Mouse (Mus musculus) regulatory T cell (primary cell): ENCODE data around the gene Gnaz.
"Not testable (repeated sequence)": the region's sequence is repeated elsewhere in the genome, so short reads cannot be mapped to it uniquely, and the experiment has no call there.

Experiments
- in situ Hi-C: fragments of 300-600 bp; cut with MboI, MseI; formaldehyde crosslinking; loops from one replicate; pipeline ENCODE4 v1.15.1; 2025; ENCODE audit warnings: high pct_unique_total_duplicates

Gnaz gene

GRCm38 (mm10) chr10:75028743-75029142 is 61.8 kb downstream of the Gnaz start:
- in situ Hi-C loops = no loop called here

- in situ Hi-C loops = no loop called here
Measured at GRCm38 (mm10) chr10:75029677-75030076, 62.7 kb downstream of the Gnaz start.

DNA sequence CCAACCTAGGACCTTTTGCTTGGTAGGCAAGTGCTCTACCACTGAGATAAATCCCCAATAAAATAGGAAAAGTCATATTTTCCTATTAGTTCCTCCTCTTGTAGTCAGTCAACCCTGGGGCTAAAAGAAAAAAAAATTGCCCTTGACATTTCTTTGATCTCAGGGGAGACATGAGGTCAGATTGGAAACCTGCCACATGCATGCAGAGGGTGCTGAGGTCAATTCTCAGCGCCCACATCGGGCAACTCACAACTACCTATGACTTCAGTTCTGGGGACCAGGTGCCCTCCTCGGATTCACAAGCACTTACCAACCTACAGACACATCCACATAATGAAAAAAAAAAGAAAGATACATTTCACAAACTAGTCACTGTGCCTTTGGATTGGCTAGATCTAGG is 63.3 kb downstream of the Gnaz start:
- in situ Hi-C loops = no loop called here

- in situ Hi-C loops = no loop called here
Measured at GRCm38 (mm10) chr10:75031345-75032114, 64.6 kb downstream of the Gnaz start.

DNA sequence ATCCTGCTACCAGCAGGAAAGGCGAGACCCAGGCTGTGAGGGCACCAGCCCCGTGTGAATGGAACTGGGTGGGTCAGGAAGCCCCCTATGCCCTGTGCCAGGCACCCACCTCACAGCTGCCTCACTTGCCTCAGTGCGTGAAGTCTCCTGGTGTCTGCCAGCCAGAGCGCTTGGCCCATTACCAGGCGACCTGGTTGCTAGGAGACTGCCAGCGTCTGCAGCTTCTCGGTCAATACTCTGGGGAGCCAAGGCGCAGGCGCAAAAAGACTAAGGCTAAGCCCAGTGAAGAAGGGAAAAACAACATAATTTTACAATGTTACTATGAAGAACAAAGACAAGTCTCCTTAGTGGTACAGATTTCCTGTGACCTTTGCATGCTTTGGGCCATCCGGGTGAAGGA is 65.4 kb downstream of the Gnaz start, which contains the start of gene Rsph14:
TSS of gene Rsph14 (minus strand) at position 192 of the 400 bp plus-strand sequence.
- in situ Hi-C loops = no loop called here

DNA sequence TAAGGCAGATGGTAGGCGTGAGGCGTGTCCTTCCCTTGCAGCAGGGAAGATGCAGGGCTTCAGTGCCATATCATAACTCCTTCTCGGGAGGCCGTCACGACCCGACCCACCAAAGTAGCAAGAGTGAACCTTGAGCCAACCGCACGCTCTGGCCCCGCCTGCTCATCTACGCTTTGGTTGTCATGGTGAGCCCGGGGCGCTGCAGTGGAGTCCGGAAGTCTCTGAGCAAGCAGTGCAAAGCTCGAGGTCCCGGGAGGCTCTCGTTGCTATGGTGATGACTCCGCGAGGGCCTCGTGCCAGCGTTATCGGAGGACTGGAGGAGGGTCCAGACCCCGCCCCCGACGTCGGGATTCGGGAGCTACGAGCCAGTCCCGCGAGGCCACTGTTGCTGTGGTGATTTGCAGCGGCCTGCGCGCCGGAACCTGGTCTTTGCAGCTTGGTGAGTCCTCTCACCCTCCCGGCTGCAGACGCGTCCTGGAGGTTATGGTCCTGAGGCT is 70.0 kb downstream of the Gnaz start, which contains the start of gene Rab36:
TSS of gene Rab36 (plus strand) at position 176 of the 497 bp plus-strand sequence.
- in situ Hi-C loops = no loop called here

GRCm38 (mm10) chr10:75042060-75042459 is 75.1 kb downstream of the Gnaz start:
- in situ Hi-C loops = not testable (repeated sequence)

- in situ Hi-C loops = no loop called here
Measured at GRCm38 (mm10) chr10:75044459-75044858, 77.5 kb downstream of the Gnaz start.

DNA sequence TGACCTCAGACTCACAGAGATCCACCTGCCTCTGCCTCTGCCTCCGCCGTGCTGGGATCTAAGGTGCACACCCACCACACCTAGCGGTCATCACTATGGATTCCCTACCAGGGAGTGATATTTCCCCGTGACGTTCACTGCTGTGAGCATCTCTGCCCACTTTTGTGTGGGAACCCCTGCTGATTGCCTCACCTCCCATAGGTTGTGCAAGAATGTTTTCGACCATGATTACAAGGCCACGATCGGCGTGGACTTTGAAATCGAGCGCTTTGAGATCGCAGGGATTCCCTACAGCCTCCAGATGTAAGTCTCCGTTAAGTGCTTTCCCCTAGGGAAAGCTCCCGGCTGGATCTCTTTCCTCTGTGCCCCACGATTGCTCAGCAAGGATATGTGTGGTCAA is 78.9 kb downstream of the Gnaz start:
- in situ Hi-C loops = no loop called here

DNA sequence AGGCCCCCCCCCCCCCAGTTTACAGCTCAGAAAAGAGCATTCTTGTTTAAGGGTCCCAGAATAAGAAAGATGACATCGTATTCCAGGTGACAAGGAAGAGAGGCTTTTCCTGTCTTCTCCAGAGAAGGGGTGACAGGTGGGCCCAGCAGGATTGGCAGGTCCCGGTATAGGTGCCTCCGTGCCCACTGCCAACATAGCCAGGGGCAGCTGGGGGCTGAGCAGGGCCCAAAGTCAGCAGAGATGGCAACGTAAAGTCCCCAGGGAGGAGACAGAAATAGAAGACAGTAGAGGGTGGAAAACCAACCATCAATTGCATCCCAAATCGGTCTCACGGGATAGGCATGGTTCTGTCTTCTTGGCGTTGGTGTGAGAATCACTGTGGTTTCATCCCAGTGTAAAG is 81.7 kb downstream of the Gnaz start:
- in situ Hi-C loops = no loop called here

DNA sequence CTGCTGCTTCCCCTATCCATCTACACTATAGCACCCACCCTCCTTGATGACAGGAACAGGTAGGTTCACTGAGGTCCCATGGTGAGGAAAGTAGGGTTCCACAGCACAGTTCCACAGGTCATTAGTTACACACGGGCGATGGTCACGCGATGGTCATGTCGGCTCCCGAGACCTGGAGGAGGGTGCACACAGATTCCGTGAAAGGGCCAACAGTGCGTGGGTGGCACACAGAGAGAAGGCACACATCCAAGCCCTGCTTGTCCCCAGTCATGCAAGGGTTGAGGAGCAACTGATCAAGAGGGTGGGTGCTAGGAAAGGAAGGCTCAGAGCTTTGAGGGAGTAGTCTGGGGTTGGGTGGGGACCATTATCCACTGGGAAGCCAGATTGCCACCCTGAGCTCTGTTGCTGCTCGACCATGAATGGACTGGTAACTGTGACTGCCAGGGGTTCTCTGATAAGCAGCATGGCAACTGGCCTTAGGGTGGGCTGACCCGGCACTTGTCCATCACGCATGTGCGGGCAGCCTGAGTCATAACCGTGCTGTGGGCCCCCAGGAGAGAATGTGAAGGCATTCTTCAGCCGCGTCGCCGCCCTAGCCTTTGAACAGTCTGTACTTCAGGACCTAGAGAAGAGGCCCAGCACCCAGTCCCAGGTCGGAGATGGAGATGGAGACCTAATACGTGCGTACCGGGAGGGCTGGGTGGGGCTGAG is 84.5 kb downstream of the Gnaz start:
- in situ Hi-C loops = no loop called here

GRCm38 (mm10) chr10:75052902-75053301 is 85.9 kb downstream of the Gnaz start:
- in situ Hi-C loops = no loop called here

GRCm38 (mm10) chr10:75053655-75054054 is 86.7 kb downstream of the Gnaz start:
- in situ Hi-C loops = no loop called here

- in situ Hi-C loops = no loop called here
Measured at GRCm38 (mm10) chr10:75054125-75054524, 87.1 kb downstream of the Gnaz start.

- in situ Hi-C loops = loop anchor here (5.0 kb wide), 1 partner anchor 97 kb away; no protein-coding TSS in a partner anchor
Measured at GRCm38 (mm10) chr10:75055672-75056071, 88.7 kb downstream of the Gnaz start.

DNA sequence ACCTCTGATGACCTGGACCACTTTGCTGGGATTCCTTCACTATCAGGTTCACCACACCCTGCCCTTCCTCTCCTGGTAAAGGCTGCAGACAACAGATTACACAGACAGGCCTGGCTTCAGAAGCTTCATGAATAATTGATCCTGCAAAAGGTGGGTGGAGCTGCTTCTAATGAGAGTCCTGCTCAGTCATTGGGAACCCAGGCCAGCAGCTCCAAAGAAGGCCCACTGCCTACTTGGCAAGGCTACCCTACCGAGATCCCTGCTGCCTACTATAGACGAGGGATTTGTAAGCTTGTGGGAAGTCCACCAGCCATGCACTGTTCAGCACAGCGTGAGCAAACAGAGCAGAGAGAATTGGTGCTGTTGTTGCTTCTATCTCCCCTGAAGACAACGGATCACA is 89.3 kb downstream of the Gnaz start:
- in situ Hi-C loops = loop anchor here (5.0 kb wide), 1 partner anchor 96 kb away; no protein-coding TSS in a partner anchor

DNA sequence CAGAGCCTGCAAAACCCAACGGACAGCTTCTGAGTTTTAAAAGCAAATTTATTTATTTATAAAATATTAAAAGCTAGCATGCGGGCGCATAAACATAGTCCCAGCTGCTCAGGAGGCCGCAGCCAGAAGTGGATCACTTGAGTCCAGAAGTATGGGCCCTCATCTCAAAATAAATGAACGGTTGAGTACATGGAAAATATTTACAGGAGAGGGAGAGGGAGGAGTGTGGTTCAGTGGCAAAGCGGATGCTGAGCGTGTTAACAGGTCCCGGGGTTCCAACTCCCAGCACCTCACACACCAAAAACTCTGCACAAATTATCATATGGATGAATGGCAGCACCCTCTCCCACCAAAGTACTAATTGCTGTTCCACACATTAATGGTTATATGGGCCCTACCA is 91.4 kb downstream of the Gnaz start:
- in situ Hi-C loops = loop anchor here (5.0 kb wide), 1 partner anchor 94 kb away; no protein-coding TSS in a partner anchor

- in situ Hi-C loops = loop anchor here (5.0 kb wide), 1 partner anchor 93 kb away; no protein-coding TSS in a partner anchor
Measured at GRCm38 (mm10) chr10:75058761-75059395, 91.9 kb downstream of the Gnaz start.

GRCm38 (mm10) chr10:75059396-75059795 is 92.4 kb downstream of the Gnaz start:
- in situ Hi-C loops = loop anchor here (5.0 kb wide), 1 partner anchor 93 kb away; no protein-coding TSS in a partner anchor

- in situ Hi-C loops = no loop called here
Measured at GRCm38 (mm10) chr10:75060217-75060842, 93.4 kb downstream of the Gnaz start, which contains the start of gene Bcr. TSS of gene Bcr (plus strand) at chr10:75060592.

DNA sequence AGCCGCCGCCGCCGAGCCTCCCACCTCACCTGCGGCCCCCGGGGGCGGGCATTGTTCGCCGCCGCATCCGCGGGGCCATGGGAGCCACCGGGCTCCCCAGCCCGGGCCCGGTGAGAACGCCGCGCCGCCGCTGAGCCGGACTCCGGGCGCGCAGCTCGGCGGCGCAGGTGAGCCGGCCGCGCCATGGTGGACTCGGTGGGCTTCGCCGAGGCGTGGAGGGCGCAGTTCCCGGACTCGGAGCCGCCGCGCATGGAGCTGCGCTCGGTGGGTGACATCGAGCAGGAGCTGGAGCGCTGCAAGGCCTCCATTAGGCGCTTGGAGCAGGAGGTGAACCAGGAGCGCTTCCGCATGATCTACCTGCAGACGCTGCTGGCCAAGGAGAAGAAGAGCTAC is 93.9 kb downstream of the Gnaz start:
- in situ Hi-C loops = no loop called here
